Mouse (Mus musculus): ENCODE data around the gene Nectin2. TPM values are rescaled to one million over a fixed set of nuclear protein-coding genes. Genes with fewer than 3 reads are reported as not detected.

Gene Nectin2
- polyA plus RNA-seq, 1 experiment from 2014 or later: 93.1 TPM

GRCm38 (mm10) chr7:19695213-19695594 is 55.1 kb downstream of the Nectin2 start:
- 0 out of 2 replicates have a peak overlapping the region, but pooled peaks have one; percentile 5 for H3K27ac ChIP-seq (ENCODE audit: low read depth, low read length)
- H3K4me2 ChIP-seq (replicated peaks; ENCODE audit: low read depth): no peak overlapping the region
- H3K27me3 ChIP-seq (replicated peaks; ENCODE audit: control insufficient read depth, insufficient read depth, low read length): no peaks in the 10 kb centered on the region
- WGBS: 19% methylated on average over 8 of the region's 8 CpGs
- no peak for ATAC-seq
- no peak overlapping the region for H3K9ac ChIP-seq (ENCODE audit: low read depth, low read length)
- H3K4me3 ChIP-seq (ENCODE audit: low read depth, low read length): no peak overlapping the region
- TF ChIP-seq CTCF (IDR thresholded peaks at IDR 0.05; ENCODE audit: low read depth): no peak
- peaks cover 22% of the 10 kb centered on the region for H3K4me1 ChIP-seq (replicated peaks; ENCODE audit: control insufficient read depth, insufficient read depth, low read length)
- no peaks in the 10 kb centered on the region for H3K9me3 ChIP-seq (ENCODE audit: control insufficient read depth)
- H3K36me3 ChIP-seq (ENCODE audit: control insufficient read depth, insufficient read depth): no peaks in the 10 kb centered on the region

- Histone ChIP-seq H3K9me3 (ENCODE audit: control insufficient read depth) (no peaks in the 10 kb centered on the region), H3K4me3 (ENCODE audit: low read depth, low read length) (no peak overlapping the region), H3K27ac (ENCODE audit: low read depth, low read length) (peak overlapping the region; percentile 46; the same call in 1 of the 2 replicates), H3K4me2 (replicated peaks; ENCODE audit: low read depth) (no peak overlapping the region), H3K27me3 (replicated peaks; ENCODE audit: control insufficient read depth, insufficient read depth, low read length) (no peaks in the 10 kb centered on the region), H3K9ac (ENCODE audit: low read depth, low read length) (no peak overlapping the region), H3K4me1 (replicated peaks; ENCODE audit: control insufficient read depth, insufficient read depth, low read length) (peaks cover 21% of the 10 kb centered on the region), H3K36me3 (ENCODE audit: control insufficient read depth, insufficient read depth) (no peaks in the 10 kb centered on the region)
- no peak for TF ChIP-seq CTCF (IDR thresholded peaks at IDR 0.05; ENCODE audit: low read depth)
- no peak for ATAC-seq
- 45% methylated on average over 10 of the region's 10 CpGs for WGBS
Measured at GRCm38 (mm10) chr7:19694336-19695212, 55.7 kb downstream of the Nectin2 start.

- 16% methylated on average over 9 of the region's 10 CpGs for WGBS
Measured at GRCm38 (mm10) chr7:19693421-19693820, 56.9 kb downstream of the Nectin2 start.

GRCm38 (mm10) chr7:19691873-19692865 is 58.1 kb downstream of the Nectin2 start, which contains the start of gene Apoc1:
TSS of gene Apoc1 (minus strand) at chr7:19692660.
- WGBS: 48% methylated on average over 28 of the region's 28 CpGs
- H3K27ac ChIP-seq (ENCODE audit: low read depth, low read length): peak within 1 kb of the TSS; percentile 46; the same call in 1 of the 2 replicates
- peak within 1 kb of the TSS; percentile 17; the same call in 1 of the 2 replicates for H3K4me2 ChIP-seq (replicated peaks; ENCODE audit: low read depth)
- peaks cover 16% of the 10 kb centered on the region; the same call in 1 of the 2 replicates for H3K4me1 ChIP-seq (replicated peaks; ENCODE audit: control insufficient read depth, insufficient read depth, low read length)
- no peak within 1 kb of the TSS for H3K9ac ChIP-seq (ENCODE audit: low read depth, low read length)
- no peak for TF ChIP-seq CTCF (IDR thresholded peaks at IDR 0.05; ENCODE audit: low read depth)
- H3K4me3 ChIP-seq (ENCODE audit: low read depth, low read length): no peak within 1 kb of the TSS
- no peak for ATAC-seq
- H3K27me3 ChIP-seq (replicated peaks; ENCODE audit: control insufficient read depth, insufficient read depth, low read length): no peaks in the 10 kb centered on the region
- H3K9me3 ChIP-seq (ENCODE audit: control insufficient read depth): no peaks in the 10 kb centered on the region
- H3K36me3 ChIP-seq (ENCODE audit: control insufficient read depth, insufficient read depth): no peaks in the 10 kb centered on the region

More at GRCm38 (mm10) chr7:19693421-19693820, 56.9 kb downstream of the Nectin2 start:
- no peak for TF ChIP-seq CTCF (IDR thresholded peaks at IDR 0.05; ENCODE audit: low read depth)
- Histone ChIP-seq H3K27me3 (replicated peaks; ENCODE audit: control insufficient read depth, insufficient read depth, low read length) (no peaks in the 10 kb centered on the region), H3K4me3 (ENCODE audit: low read depth, low read length) (no peak overlapping the region), H3K27ac (ENCODE audit: low read depth, low read length) (peak overlapping the region; percentile 46), H3K9me3 (ENCODE audit: control insufficient read depth) (no peaks in the 10 kb centered on the region), H3K4me1 (replicated peaks; ENCODE audit: control insufficient read depth, insufficient read depth, low read length) (peaks cover 16% of the 10 kb centered on the region; the same call in 1 of the 2 replicates), H3K9ac (ENCODE audit: low read depth, low read length) (no peak overlapping the region), H3K36me3 (ENCODE audit: control insufficient read depth, insufficient read depth) (no peaks in the 10 kb centered on the region), H3K4me2 (replicated peaks; ENCODE audit: low read depth) (peak overlapping the region; percentile 17; the same call in 1 of the 2 replicates)
- peak; percentile 56 for ATAC-seq

GRCm38 (mm10) chr7:19691434-19691833 is 58.8 kb downstream of the Nectin2 start:
- 61% methylated on average over 6 of the region's 6 CpGs for WGBS
- Histone ChIP-seq H3K27ac (ENCODE audit: low read depth, low read length) (no peak overlapping the region), H3K9ac (ENCODE audit: low read depth, low read length) (no peak overlapping the region), H3K27me3 (replicated peaks; ENCODE audit: control insufficient read depth, insufficient read depth, low read length) (no peaks in the 10 kb centered on the region), H3K36me3 (ENCODE audit: control insufficient read depth, insufficient read depth) (no peaks in the 10 kb centered on the region), H3K4me2 (replicated peaks; ENCODE audit: low read depth) (no peak overlapping the region), H3K9me3 (ENCODE audit: control insufficient read depth) (no peaks in the 10 kb centered on the region), H3K4me3 (ENCODE audit: low read depth, low read length) (no peak overlapping the region), H3K4me1 (replicated peaks; ENCODE audit: control insufficient read depth, insufficient read depth, low read length) (peaks cover 16% of the 10 kb centered on the region; the same call in 1 of the 2 replicates)
- no peak for ATAC-seq
- TF ChIP-seq CTCF (IDR thresholded peaks at IDR 0.05; ENCODE audit: low read depth): no peak

All from intestine, postnatal 0 days (tissue).